Mouse (Mus musculus) cerebellum, postnatal 4 days (tissue): Measurements from ENCODE around the gene Arid1b.

Experiments used
- DNase-seq, 2 experiments: peaks; one replicate each; pipeline ENCODE4 v3.0.0; 2022; ENCODE audit warnings: low spot score in 2 of 2, mixed read lengths in 1 of 2

Gene Arid1b

GRCm38 (mm10) chr17:5017065-5017464 lies 22.9 kb downstream of the Arid1b start:
- no peak for DNase-seq

DNA sequence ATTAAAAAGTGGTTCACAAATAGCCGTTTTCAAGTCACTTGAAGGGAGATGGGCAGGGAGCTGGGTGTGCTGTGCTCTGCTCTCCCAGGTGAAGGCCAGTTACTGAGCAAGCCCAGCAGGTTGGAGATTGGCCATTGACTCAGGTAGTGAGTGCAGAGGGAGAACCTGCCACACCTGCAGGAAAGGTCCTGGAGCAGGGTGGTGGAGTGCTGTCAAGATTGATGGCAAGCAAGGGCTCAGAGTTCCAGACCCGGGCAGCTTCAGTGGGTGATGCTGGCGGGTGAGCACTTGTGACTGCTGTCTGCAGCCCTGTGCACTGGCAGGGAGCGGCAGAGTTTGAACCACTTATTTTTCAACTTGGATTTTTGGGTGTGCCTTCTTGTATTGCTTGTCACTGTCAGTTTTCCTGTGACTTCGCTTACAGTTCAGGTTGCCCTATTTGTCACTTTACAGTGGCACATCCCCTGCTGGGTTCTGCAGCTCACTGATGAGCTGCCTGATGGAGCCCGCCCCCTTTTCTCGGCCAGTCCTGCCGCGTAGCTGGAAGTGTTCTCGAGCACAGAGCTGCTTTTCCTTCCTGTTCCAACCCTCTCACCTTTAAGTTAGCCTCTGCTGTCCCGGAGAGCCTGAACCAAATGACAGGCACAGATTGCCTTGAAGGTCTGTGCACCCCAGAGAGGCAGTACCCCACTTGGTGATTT lies 27.3 kb downstream of the Arid1b start:
- no peak for DNase-seq

DNA sequence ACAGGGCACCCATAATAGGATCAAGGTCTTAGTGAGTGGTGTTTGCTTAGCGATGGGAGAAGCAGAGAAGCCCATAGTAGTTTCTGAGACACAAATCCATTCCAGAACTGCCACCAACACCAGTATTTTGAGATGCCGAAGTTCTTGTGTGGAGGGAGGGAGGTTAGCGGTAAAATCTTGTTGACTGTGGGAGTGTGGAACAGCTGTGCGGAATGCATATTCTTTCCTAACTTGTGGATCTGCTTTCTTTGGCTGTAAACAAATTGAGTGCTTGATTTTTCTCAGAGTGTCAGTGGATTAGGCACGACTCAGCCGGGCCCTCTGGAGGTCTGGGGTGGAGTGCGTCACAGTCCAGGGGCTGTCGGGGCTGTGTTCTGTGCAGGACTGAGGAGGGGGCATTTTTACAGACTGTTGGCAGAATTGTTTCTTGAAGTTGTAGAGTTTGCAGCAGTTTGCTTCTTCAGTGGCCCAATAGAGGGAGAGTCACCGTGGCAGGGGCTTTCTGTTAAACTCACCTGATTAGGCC lies 27.9 kb downstream of the Arid1b start:
- DNase-seq = no peak

GRCm38 (mm10) chr17:5023745-5024144 lies 29.6 kb downstream of the Arid1b start:
- DNase-seq = no peak

DNA sequence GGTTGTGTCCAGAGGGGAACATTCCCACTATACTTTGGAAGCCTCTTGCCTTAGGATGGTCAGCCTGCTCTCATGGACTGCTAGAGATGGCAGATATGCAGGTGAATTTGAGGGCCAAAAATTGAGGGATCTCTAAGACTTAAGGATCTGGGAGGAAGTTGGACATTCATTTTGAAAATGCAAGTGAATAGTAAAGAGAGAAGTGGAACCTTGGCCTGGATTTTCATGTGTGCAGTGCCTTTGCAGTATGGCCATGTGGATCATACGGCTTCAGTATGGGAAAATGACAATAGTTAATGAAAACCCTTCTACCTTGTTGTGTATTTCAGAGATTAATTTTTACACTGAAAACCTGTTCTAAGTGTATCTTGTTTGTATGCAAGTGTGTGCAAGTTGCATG lies 31.3 kb downstream of the Arid1b start:
- DNase-seq = no peak

- DNase-seq = no peak
Observed at GRCm38 (mm10) chr17:5026578-5026977, 32.4 kb downstream of the Arid1b start.

GRCm38 (mm10) chr17:5029148-5029547 lies 35.0 kb downstream of the Arid1b start:
- no peak for DNase-seq

DNA sequence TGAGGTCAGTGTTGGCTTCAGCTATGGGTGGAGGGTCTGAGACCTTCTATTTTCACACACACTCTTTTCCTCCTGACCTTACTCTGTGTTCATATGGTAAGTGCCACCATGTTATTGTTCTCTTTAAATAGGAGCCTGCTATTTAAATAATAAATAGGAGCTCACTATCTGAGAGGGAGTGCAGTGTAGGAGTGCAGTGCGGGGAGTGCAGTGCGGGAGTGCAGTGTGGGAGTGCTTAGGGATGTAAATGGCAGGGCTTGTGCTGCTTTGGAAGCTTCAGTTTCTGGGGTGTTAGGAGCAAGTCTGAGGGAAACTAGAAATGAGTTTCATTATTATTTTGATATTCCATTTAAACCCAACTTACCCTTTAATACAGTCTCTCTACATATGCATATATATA lies 36.2 kb downstream of the Arid1b start:
- no peak for DNase-seq

- no peak for DNase-seq
Observed at GRCm38 (mm10) chr17:5033346-5033745, 39.2 kb downstream of the Arid1b start.

GRCm38 (mm10) chr17:5034201-5034600 lies 40.1 kb downstream of the Arid1b start:
- DNase-seq = no peak

DNA sequence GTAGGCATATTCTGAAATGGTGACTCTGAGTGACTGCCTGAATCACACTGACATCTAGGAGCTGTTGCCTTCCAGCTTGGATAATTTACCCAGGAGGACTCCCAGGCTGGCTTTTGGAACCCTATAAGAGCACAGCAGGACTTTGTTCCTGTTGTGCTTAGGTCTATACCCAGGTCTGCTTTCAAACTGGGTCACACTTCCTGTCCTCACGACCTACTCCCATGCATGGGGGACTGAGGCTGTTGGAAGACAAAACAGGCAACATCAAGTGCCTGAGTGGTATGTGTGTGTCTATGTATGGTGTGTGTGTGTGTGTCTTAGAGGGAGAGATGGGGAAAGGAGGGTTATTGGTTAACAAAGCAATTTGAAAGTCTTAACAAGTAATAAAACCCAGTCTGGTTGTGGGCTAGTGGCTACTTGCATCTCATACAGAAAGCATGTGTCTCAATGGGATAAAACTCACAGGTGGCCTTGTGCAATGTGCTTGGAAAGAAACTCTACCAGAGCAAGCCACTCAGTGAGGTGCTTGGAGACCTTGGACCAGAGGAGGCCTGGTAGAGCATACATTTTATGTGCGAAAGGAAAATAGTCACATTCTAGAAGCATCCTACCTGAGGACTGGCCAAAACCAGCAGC lies 42.2 kb downstream of the Arid1b start:
- no peak for DNase-seq

GRCm38 (mm10) chr17:5037199-5037598 lies 43.1 kb downstream of the Arid1b start:
- DNase-seq = no peak

- no peak for DNase-seq
Observed at GRCm38 (mm10) chr17:5039826-5040225, 45.7 kb downstream of the Arid1b start.

GRCm38 (mm10) chr17:5043871-5044270 lies 49.7 kb downstream of the Arid1b start:
- DNase-seq = no peak

DNA sequence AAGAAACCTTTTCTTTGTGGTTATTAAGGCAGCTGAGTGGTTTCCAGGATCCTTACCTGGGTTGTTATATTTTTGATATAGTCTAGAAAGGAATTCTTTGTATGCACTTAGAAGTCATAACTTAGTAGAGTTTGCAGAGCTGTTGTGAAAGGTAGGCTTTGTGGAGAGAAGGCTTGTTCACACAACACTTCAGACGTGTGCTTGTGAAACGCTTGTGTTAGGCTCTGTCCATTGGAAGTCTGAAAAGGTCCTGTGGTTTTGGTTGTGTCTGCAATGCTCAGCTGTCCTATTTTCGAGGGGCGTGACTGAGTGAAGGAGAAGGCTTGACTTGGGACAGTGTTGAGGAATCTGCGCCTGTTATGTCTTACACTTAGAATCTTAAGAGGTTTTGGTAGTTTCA lies 51.5 kb downstream of the Arid1b start:
- DNase-seq = no peak

GRCm38 (mm10) chr17:5047373-5047772 lies 53.2 kb downstream of the Arid1b start:
- DNase-seq = no peak

- DNase-seq = no peak
Observed at GRCm38 (mm10) chr17:5050266-5050665, 56.1 kb downstream of the Arid1b start.

- DNase-seq = no peak
Observed at GRCm38 (mm10) chr17:5050970-5051530, 56.9 kb downstream of the Arid1b start.

- DNase-seq = no peak
Observed at GRCm38 (mm10) chr17:5052091-5052799, 58.1 kb downstream of the Arid1b start.

DNA sequence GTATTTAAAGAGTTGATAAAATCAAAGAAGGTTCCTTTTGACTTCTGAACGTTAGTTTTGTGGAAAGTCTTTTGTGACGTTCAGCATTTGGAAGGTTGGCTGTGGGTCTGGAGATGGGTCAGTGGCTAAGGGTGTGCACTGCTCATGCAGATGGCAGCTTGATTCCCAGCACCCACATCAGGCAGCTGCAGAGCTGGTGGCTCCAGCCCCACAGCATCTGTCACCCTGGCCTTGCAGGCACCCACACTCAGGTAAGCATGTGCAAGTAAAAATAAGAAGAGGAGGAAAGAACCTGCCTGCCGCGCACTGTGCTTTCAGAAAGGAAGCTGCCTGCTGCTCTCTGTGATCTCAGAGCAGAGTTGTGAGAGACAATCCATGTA lies 58.7 kb downstream of the Arid1b start:
- DNase-seq = no peak

- no peak for DNase-seq
Observed at GRCm38 (mm10) chr17:5053201-5053600, 59.1 kb downstream of the Arid1b start.

DNA sequence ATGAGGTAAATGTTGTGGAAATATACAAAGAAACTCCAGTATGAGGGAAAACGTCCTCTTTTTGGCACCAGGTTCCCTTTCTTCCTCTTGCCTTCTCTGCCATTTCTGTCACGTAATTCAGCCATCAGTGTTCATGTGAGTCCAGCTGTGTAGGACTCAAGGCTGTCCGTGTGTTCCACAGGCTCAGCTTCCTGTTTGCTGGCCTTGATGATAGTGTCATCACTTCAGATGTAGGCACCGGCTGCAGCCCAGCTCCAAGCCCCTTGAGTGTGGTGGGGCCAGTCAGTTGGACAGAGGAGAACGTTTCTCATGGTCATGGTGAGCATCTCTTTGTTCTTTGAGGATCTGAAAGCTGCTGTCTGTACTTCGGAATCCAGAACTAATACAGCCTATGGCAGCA lies 61.3 kb downstream of the Arid1b start:
- no peak for DNase-seq
